Mouse (Mus musculus) hindbrain, embryonic 11.5 days (tissue): ENCODE data around the gene Lgi2. TPM values are rescaled to one million over a fixed set of nuclear protein-coding genes. Genes with fewer than 3 reads are reported as not detected.
A peak's percentile ranks its signal among the peaks of the same experiment; 100 is the strongest.

ENCODE experiments used
- ATAC-seq: fragments of 200-750 bp; cut with Nextera tagmentation; 2 replicates; pipeline ENCODE4 v1.8.0; 2017; ENCODE audit warnings: mild to moderate bottlenecking, moderate TSS enrichment, moderate library complexity; ENCODE audit not compliant: low FRiP score
- DNase-seq: peaks from one replicate; pipeline ENCODE4 v3.0.0-alpha.2; 2015; ENCODE audit warnings: low spot score
- H3K27ac ChIP-seq: fragments of 300-500 bp; sonication (generic); 2 replicates; pipeline ENCODE4 v1.5.1; 2014; ENCODE audit warnings: mild to moderate bottlenecking, low read depth, low read length
- H3K27me3 ChIP-seq: fragments of 300-500 bp; sonication (generic); 2 replicates; pipeline ENCODE4 v1.6.1; 2014; ENCODE audit warnings: mild to moderate bottlenecking, low read length, moderate library complexity, mixed read lengths; ENCODE audit not compliant: control insufficient read depth, insufficient read depth
- H3K36me3 ChIP-seq: fragments of 300-500 bp; sonication (generic); 2 replicates; pipeline ENCODE4 v1.6.1; 2014; ENCODE audit warnings: mild to moderate bottlenecking, low read length, moderate library complexity, mixed read lengths; ENCODE audit not compliant: control insufficient read depth, insufficient read depth
- H3K4me1 ChIP-seq: fragments of 300-500 bp; sonication (generic); replicated peaks from 2 replicates; pipeline ENCODE4 v1.6.1; 2014; ENCODE audit warnings: low read length, mixed read lengths; ENCODE audit not compliant: control insufficient read depth, insufficient read depth
- H3K4me2 ChIP-seq: fragments of 300-500 bp; sonication (generic); replicated peaks from 2 replicates; pipeline ENCODE4 v1.6.1; 2014; ENCODE audit warnings: mild to moderate bottlenecking, low read depth, low read length
- H3K4me3 ChIP-seq: fragments of 300-500 bp; sonication (generic); 2 replicates; pipeline ENCODE4 v1.5.1; 2014; ENCODE audit warnings: low read depth, low read length
- H3K9ac ChIP-seq: fragments of 300-500 bp; sonication (generic); 2 replicates; pipeline ENCODE4 v1.6.1; 2014; ENCODE audit warnings: low read depth, low read length
- H3K9me3 ChIP-seq: fragments of 300-500 bp; sonication (generic); 2 replicates; pipeline ENCODE4 v1.6.1; 2016; ENCODE audit warnings: low read length; ENCODE audit not compliant: control insufficient read depth
- WGBS: fragments of 180-500 bp; shearing (Covaris S2); extraction: QIAGEN DNeasy Blood & Tissue Kit; methylation state at CpG from one replicate; pipeline ENCODE4 v1.1.7; 2014; 5-methylcytosine and 5-hydroxymethylcytosine counted together
- polyA plus RNA-seq: library from polyadenylated mRNA; unstranded; fragments of >200 nt; fragmentation: Nextera tagmentation; extraction: Ambion mirVana; gene quantifications from 2 replicates; pipeline ENCODE4 v1.2.1, GENCODE M21; 2014

Lgi2 gene
- polyA plus RNA-seq, 1 experiment from 2014 or later: 1.5 TPM

DNA sequence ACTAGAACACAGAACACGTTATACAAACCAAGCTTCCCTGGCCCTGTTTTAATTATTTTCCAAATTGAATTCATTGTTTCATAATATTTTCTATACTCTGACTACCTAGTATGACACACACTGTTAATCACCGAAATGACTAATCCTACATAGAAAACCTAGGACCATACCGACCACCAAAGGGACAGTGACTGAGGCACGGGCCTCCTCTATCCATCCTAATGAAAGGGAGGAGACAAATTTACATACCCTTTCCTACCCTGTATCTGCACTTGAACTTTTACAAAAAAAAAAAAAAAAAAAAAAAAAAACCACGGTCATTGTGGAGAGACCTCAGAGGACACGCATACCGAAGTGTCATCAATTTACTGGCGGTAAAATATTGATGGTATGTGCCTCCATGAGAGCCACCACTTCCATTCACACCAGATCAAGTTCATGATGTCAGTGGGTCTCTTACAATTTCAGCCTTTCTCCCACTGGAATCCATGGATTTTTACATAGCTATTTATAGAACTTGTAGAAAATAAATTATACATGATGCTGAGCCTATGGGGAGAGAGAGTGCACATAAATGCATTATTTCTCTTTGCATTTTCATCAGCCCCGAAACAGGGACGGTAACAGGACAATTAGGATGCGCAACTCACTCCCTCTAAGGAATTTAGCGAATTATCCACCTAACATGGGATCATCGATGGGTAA is 15.5 kb downstream of the Lgi2 start:
- 83% methylated on average over 13 of the region's 13 CpGs for WGBS

DNA sequence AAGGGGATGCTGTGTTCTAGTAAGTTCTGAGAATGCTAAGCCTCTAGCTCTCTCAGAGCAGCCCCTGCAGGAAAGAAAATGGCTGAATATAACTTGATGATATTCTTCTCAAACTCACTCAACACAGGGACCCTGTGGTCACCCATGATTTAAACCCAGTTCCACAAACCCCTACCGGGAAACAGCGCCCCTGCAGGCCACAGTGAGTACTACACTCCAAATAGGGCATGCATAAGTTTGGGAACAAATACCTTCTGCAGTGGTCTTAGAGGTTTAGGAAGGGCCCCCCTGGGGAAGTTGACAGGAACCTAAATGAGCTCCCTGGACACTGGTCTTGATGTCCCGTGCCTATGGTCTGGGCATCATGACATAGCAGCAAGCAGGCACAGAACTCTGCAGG is 19.3 kb downstream of the Lgi2 start:
- Histone ChIP-seq H3K27me3 (no peaks in the 10 kb centered on the region), H3K9me3 (no peaks in the 10 kb centered on the region), H3K36me3 (no peaks in the 10 kb centered on the region), H3K9ac (no peak overlapping the region), H3K27ac (no peak overlapping the region), H3K4me3 (no peak overlapping the region), H3K4me1 (no peaks in the 10 kb centered on the region), H3K4me2 (no peak overlapping the region)
- no peak for ATAC-seq
- DNase-seq: peak; percentile 58
- WGBS: 40% methylated on average over 3 of the region's 3 CpGs

More for the DNA sequence above, 15.5 kb downstream of the Lgi2 start:
- H3K9me3 ChIP-seq: no peaks in the 10 kb centered on the region
- H3K4me2 ChIP-seq: no peak overlapping the region
- H3K36me3 ChIP-seq: no peaks in the 10 kb centered on the region
- no peak overlapping the region for H3K9ac ChIP-seq
- no peak overlapping the region for H3K4me3 ChIP-seq
- H3K4me1 ChIP-seq: no peaks in the 10 kb centered on the region
- no peak for DNase-seq
- no peaks in the 10 kb centered on the region for H3K27me3 ChIP-seq
- H3K27ac ChIP-seq: no peak overlapping the region
- peak; percentile 49; the same call in 1 of the 2 replicates for ATAC-seq

DNA sequence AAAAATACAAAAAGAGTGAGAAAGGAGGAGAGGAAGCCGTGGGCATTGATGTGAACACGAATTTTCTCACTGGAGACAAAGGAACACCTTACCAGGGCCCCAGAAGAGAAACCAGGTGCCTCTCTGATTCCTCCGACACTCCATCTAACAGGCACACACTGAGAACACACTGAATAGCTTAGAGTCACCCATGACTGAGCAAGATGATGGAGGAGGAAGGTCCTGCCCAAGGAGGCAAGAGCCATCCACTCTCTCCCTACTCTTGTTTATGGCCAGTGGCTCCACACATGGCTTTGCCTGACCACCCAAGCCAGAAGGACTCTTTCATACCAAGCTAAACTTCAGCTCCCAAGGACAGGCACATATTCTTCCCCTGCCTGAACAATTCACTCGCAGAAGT is 22.5 kb downstream of the Lgi2 start:
- H3K27ac ChIP-seq: no peak overlapping the region
- no peaks in the 10 kb centered on the region for H3K27me3 ChIP-seq
- H3K9ac ChIP-seq: no peak overlapping the region
- DNase-seq (no peak), ATAC-seq (no peak)
- H3K9me3 ChIP-seq: no peaks in the 10 kb centered on the region
- H3K4me3 ChIP-seq: no peak overlapping the region
- H3K4me2 ChIP-seq: no peak overlapping the region
- 88% methylated on average over 4 of the region's 4 CpGs for WGBS
- H3K36me3 ChIP-seq: no peaks in the 10 kb centered on the region
- no peaks in the 10 kb centered on the region for H3K4me1 ChIP-seq

- ATAC-seq: no peak
Observed at GRCm38 (mm10) chr5:52540186-52540585, 26.1 kb downstream of the Lgi2 start.

DNA sequence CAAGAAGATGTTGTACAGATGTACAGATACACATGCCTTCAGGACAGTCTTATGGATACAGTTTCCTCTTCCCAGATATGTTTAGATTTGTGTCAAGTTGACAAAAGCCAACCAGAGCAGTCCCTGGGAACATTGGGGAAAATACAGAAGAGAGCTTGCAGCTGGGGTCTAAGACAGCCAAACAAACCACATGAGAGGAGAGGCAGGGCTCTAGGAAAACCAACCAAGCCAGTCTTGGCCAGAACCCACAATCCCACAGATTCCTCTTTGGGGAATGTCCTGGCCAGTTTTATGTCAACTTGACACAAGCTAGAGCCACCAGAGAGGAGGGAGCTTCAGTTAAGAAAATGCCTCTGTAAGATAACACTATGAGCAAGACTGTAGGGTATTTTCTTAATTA is 26.8 kb downstream of the Lgi2 start:
- no peak overlapping the region for H3K27ac ChIP-seq
- no peak for ATAC-seq

More at GRCm38 (mm10) chr5:52540186-52540585, 26.1 kb downstream of the Lgi2 start:
- Histone ChIP-seq H3K9ac (no peak overlapping the region), H3K4me1 (no peaks in the 10 kb centered on the region), H3K4me3 (no peak overlapping the region), H3K36me3 (no peaks in the 10 kb centered on the region), H3K27ac (no peak overlapping the region), H3K27me3 (no peaks in the 10 kb centered on the region), H3K9me3 (no peaks in the 10 kb centered on the region), H3K4me2 (no peak overlapping the region)
- 72% methylated on average over 3 of the region's 3 CpGs for WGBS
- no peak for DNase-seq

DNA sequence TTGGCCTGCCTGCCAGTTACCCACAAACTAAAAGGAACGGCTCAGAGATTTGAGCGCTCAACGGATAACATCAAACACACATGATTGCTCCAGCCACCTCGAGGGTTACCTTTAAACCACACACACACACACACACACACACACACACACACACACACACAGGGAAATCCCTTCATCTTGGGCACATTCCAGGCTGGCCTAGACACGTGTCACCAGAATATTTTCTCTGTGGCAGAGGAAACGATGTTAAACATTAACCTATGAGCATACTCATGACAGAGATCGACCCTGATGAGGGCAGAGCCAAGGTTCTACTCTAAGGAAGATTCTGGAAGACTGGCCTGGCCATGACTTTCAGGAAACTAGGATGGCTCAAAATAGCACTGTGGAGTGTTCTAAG is 29.2 kb downstream of the Lgi2 start:
- Histone ChIP-seq H3K27me3 (no peaks in the 10 kb centered on the region), H3K4me3 (no peak overlapping the region), H3K4me1 (no peaks in the 10 kb centered on the region), H3K27ac (no peak overlapping the region), H3K4me2 (no peak overlapping the region), H3K36me3 (no peaks in the 10 kb centered on the region), H3K9me3 (no peaks in the 10 kb centered on the region), H3K9ac (no peak overlapping the region)
- ATAC-seq: no peak
- no peak for DNase-seq
- WGBS: 88% methylated on average over 7 of the region's 7 CpGs

More for the DNA sequence above, 26.8 kb downstream of the Lgi2 start:
- DNase-seq: no peak
- H3K9ac ChIP-seq: no peak overlapping the region
- no peaks in the 10 kb centered on the region for H3K36me3 ChIP-seq
- H3K27me3 ChIP-seq: no peaks in the 10 kb centered on the region
- H3K4me2 ChIP-seq: no peak overlapping the region
- no peaks in the 10 kb centered on the region for H3K4me1 ChIP-seq
- no peaks in the 10 kb centered on the region for H3K9me3 ChIP-seq
- no peak overlapping the region for H3K4me3 ChIP-seq

GRCm38 (mm10) chr5:52534798-52535590 is 31.3 kb downstream of the Lgi2 start:
- no peak overlapping the region for H3K27ac ChIP-seq
- H3K27me3 ChIP-seq: no peaks in the 10 kb centered on the region
- no peaks in the 10 kb centered on the region for H3K9me3 ChIP-seq
- DNase-seq: no peak
- no peak overlapping the region for H3K4me3 ChIP-seq
- no peak overlapping the region for H3K9ac ChIP-seq
- 84% methylated on average over 14 of the region's 14 CpGs for WGBS
- ATAC-seq: no peak
- H3K4me1 ChIP-seq: no peaks in the 10 kb centered on the region
- H3K36me3 ChIP-seq: no peaks in the 10 kb centered on the region
- no peak overlapping the region for H3K4me2 ChIP-seq

GRCm38 (mm10) chr5:52533705-52534104 is 32.6 kb downstream of the Lgi2 start:
- no peak overlapping the region for H3K9ac ChIP-seq
- no peaks in the 10 kb centered on the region for H3K4me1 ChIP-seq
- no peak for ATAC-seq
- 84% methylated on average over 9 of the region's 9 CpGs for WGBS
- H3K27me3 ChIP-seq: no peaks in the 10 kb centered on the region
- no peak for DNase-seq
- no peaks in the 10 kb centered on the region for H3K36me3 ChIP-seq
- H3K27ac ChIP-seq: no peak overlapping the region
- H3K4me3 ChIP-seq: no peak overlapping the region
- no peaks in the 10 kb centered on the region for H3K9me3 ChIP-seq
- H3K4me2 ChIP-seq: no peak overlapping the region

GRCm38 (mm10) chr5:52528545-52528944 is 37.7 kb downstream of the Lgi2 start:
- H3K9me3 ChIP-seq: no peaks in the 10 kb centered on the region
- H3K4me3 ChIP-seq: no peak overlapping the region
- no peaks in the 10 kb centered on the region for H3K27me3 ChIP-seq
- WGBS: 64% methylated on average over 7 of the region's 7 CpGs
- no peak for ATAC-seq
- no peak overlapping the region for H3K27ac ChIP-seq
- H3K4me2 ChIP-seq: no peak overlapping the region
- H3K36me3 ChIP-seq: no peaks in the 10 kb centered on the region
- no peak overlapping the region for H3K9ac ChIP-seq
- H3K4me1 ChIP-seq: no peaks in the 10 kb centered on the region
- DNase-seq: no peak
